ENCODE assay signal across 8 mouse cellular contexts in the genomic region with DNA sequence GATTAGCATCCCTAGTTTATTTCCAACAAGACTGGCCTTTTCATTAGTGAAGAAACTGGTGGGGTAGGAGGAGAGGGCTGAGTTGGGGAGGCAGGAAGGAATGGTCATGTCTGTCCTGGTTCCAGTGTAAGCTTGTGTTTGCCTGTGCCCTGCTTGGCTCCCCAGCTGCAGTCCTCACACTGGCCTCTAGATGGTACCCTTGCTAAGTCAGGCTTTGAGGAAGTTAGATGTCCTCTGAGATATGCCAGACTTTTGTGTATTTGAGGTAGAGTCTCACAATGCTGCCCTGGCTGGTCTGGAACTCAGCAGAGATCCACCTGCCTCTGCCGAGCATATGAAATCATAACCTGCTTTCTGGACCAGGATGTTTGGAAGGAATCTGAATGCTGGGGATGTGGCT. TPM values are rescaled to one million over a fixed set of nuclear protein-coding genes. Genes with fewer than 3 reads are reported as not detected.
DNase-seq lines count a peak whose midpoint lies in the region; TF ChIP-seq lines count a peak whose summit lies in the region.

No protein-coding gene starts in this region.

- 0 out of 2 replicates have a peak, but pooled peaks have one; percentile 9 for TF ChIP-seq POLR2A in lung, adult 2 months (IDR thresholded peaks at IDR 0.05; ENCODE audit: borderline replicate concordance, extremely low read depth, low read depth, low read length)

- no peak overlapping the region for H3K4me3 ChIP-seq in lung, adult 2 months (replicated peaks; ENCODE audit: extremely low read depth, low read depth, low read length)

- peak; percentile 90 for DNase-seq in CD4-positive, CD25-positive, alpha-beta regulatory T cell, adult 2 months (ENCODE audit: low read depth, low spot score)
- peak; percentile 85 for DNase-seq in MEL-GATA-1-ER (ENCODE audit: extremely low read depth, low read depth)
- DNase-seq in cerebellum, adult 8-10 months: peak; percentile 71
- DNase-seq in frontal cortex, postnatal 36 days (ENCODE audit: low spot score in 2 of 2): peak; percentile 77 to 89
- DNase-seq in kidney, postnatal 25 days: peak; percentile 86 to 93
- DNase-seq in lung, adult 2 months: peak; percentile 85
- DNase-seq in right cerebral cortex, postnatal 14 days: peak; percentile 82
- DNase-seq in yolk sac, embryonic 10.5 days (ENCODE audit: low spot score): peak; percentile 70

- peak; percentile 93 for TF ChIP-seq CTCF in lung, adult 2 months (IDR thresholded peaks at IDR 0.05; ENCODE audit: insufficient read depth, low read length)

- H3K4me1 ChIP-seq in lung, adult 2 months (ENCODE audit: control insufficient read depth, insufficient read depth, low read length): peaks cover 6% of the 10 kb centered on the region; the same call in 1 of the 2 replicates

- 14% methylated on average over 1 of the region's 1 CpGs for WGBS in lung, adult 2 months

RNA-seq across cellular contexts. Expression of gene Retsat, which starts 3.5 kb away (rescaled TPM):
- 27.7 and 38.8 TPM in 2 replicates for polyA plus RNA-seq in lung, adult 2 months (2012; rRNA removed)

RNA-seq across cellular contexts. Expression of gene Elmod3, which starts 3.5 kb away (rescaled TPM):
- polyA plus RNA-seq in lung, adult 2 months (2012; rRNA removed): 17.6 and 24.2 TPM in 2 replicates

RNA-seq across cellular contexts. Expression of gene Tgoln1, which starts 15.1 kb away (rescaled TPM):
- polyA plus RNA-seq in lung, adult 2 months (2012; rRNA removed): 60.0 and 72.4 TPM in 2 replicates

RNA-seq across cellular contexts. Expression of gene Capg, which starts 57.5 kb away (rescaled TPM):
- 67.6 and 67.8 TPM in 2 replicates for polyA plus RNA-seq in lung, adult 2 months (2012; rRNA removed)
